ENCODE assay signal across 13 mouse cellular contexts in the genomic region with DNA sequence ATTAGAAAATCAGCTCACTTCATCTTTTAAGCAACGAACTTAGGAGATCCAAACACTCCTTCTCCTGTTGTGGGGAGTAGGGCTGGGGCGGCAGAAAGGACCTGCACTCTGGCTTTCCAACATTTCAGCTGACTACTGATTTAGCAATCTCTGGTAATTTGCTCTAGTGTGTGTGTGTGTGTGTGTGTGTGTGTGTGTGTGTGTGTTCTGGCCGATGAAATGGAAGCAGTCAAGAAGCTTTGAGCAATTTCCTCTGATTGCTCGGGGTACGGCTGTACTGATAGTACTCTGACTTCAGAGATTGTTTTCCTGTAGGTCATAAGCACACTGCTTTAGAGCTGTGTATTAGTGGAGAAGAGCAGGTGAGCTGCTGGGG. TPM values are rescaled to one million over a fixed set of nuclear protein-coding genes. Genes with fewer than 3 reads are reported as not detected.
A peak's percentile ranks its signal among the peaks of the same experiment; 100 is the strongest.
DNase-seq lines count a peak whose midpoint lies in the region; ATAC-seq and TF ChIP-seq lines count a peak whose summit lies in the region.
"Had no signal": no experiment of that assay in that cellular context is flagged by ENCODE, and none has a peak within 500 bp of the region (broad histone marks: within the 10 kb centered on the region; RNA-seq: fewer than 3 reads in every experiment).

No protein-coding gene starts in this region.

- ATAC-seq in lung, embryonic 16.5 days (ENCODE audit: low read depth) = peak; percentile 26; the same call in 1 of the 2 replicates
- ATAC-seq in heart, embryonic 13.5 days (ENCODE audit: extremely low read depth, insufficient number of reproducible peaks, low FRiP score, low TSS enrichment) = no peak

- H3K36me3 ChIP-seq in heart, adult 2 months (ENCODE audit: control insufficient read depth, insufficient read depth, low read length) = no peaks in the 10 kb centered on the region
- H3K36me3 ChIP-seq in lung, embryonic 16.5 days (ENCODE audit: control insufficient read depth, insufficient read depth, low read length) = no peaks in the 10 kb centered on the region
- H3K36me3 ChIP-seq in heart, embryonic 13.5 days = 0 out of 2 replicates have a peak, but pooled peaks cover 4% of the 10 kb centered on the region
- H3K36me3 ChIP-seq: kidney, embryonic 15.5 days; limb, embryonic 10.5 days; liver, embryonic 15.5 days had no signal

- TF ChIP-seq POLR2A in heart, adult 2 months (IDR thresholded peaks at IDR 0.05; ENCODE audit: insufficient read depth, low read depth, low read length) = no peak
- no peak for TF ChIP-seq POLR2A in lung, adult 2 months (IDR thresholded peaks at IDR 0.05; ENCODE audit: borderline replicate concordance, extremely low read depth, low read depth, low read length)

- no peak overlapping the region for H3K4me2 ChIP-seq in lung, embryonic 16.5 days (ENCODE audit: low read depth, low read length)
- no peak overlapping the region for H3K4me2 ChIP-seq in heart, embryonic 13.5 days
- H3K4me2 ChIP-seq: kidney, embryonic 15.5 days; liver, embryonic 15.5 days had no signal

- intact Hi-C loops in heart, adult 2 months (cut with DNase I) = loop anchor here (2.0 to 5.0 kb wide), 2 partner anchors 135 to 237 kb away; a partner anchor contains a TSS

- peaks cover 13% of the 10 kb centered on the region for H3K4me1 ChIP-seq in heart, adult 2 months (ENCODE audit: control insufficient read depth, insufficient read depth, low read length)
- no peaks in the 10 kb centered on the region for H3K4me1 ChIP-seq in lung, embryonic 16.5 days (replicated peaks; ENCODE audit: control insufficient read depth, insufficient read depth, low read length)
- peaks cover 4% of the 10 kb centered on the region for H3K4me1 ChIP-seq in lung, adult 2 months (ENCODE audit: control insufficient read depth, insufficient read depth, low read length)
- peaks cover 16% of the 10 kb centered on the region for H3K4me1 ChIP-seq in heart, embryonic 13.5 days
- H3K4me1 ChIP-seq: kidney, embryonic 15.5 days; limb, embryonic 10.5 days; liver, embryonic 15.5 days had no signal

- no peak for TF ChIP-seq EP300 in heart, adult 2 months (IDR thresholded peaks at IDR 0.05; ENCODE audit: insufficient read depth, low read depth, low read length)

- no peak for TF ChIP-seq CTCF in heart, adult 2 months (IDR thresholded peaks at IDR 0.05)
- TF ChIP-seq CTCF in lung, adult 2 months (IDR thresholded peaks at IDR 0.05; ENCODE audit: insufficient read depth, low read length) = no peak

- DNase-seq in heart, adult 2 months = peak in 1 of 2 experiments; percentile 45
- DNase-seq in heart, postnatal 4 days = no peak
- no peak for DNase-seq in lung, adult 2 months
- DNase-seq in lung, postnatal 36 days = peak; percentile 44
- no peak for DNase-seq in ovary, adult 18-20 months (ENCODE audit: low spot score)
- DNase-seq: adrenal gland, postnatal 25 days had no signal

- no peak overlapping the region for H3K4me3 ChIP-seq in heart, adult 2 months
- H3K4me3 ChIP-seq in lung, embryonic 16.5 days (ENCODE audit: low read length) = no peak overlapping the region
- H3K4me3 ChIP-seq in lung, adult 2 months (replicated peaks; ENCODE audit: extremely low read depth, low read depth, low read length) = no peak overlapping the region
- H3K4me3 ChIP-seq in heart, embryonic 13.5 days = no peak overlapping the region
- H3K4me3 ChIP-seq: kidney, embryonic 15.5 days; limb, embryonic 10.5 days; liver, embryonic 15.5 days had no signal

- H3K9ac ChIP-seq in heart, adult 2 months (ENCODE audit: low read depth, low read length) = no peak overlapping the region
- H3K9ac ChIP-seq in lung, embryonic 16.5 days (ENCODE audit: low read length) = no peak overlapping the region
- no peak overlapping the region for H3K9ac ChIP-seq in heart, embryonic 13.5 days
- H3K9ac ChIP-seq: kidney, embryonic 15.5 days; liver, embryonic 15.5 days had no signal

- peak overlapping the region; percentile 55 for H3K27ac ChIP-seq in heart, adult 2 months
- no peak overlapping the region for H3K27ac ChIP-seq in lung, embryonic 16.5 days (ENCODE audit: low read length)
- H3K27ac ChIP-seq in heart, embryonic 13.5 days (replicated peaks) = 0 out of 2 replicates have a peak overlapping the region, but pooled peaks have one; percentile 32
- H3K27ac ChIP-seq: kidney, embryonic 15.5 days; limb, embryonic 10.5 days; liver, embryonic 15.5 days had no signal

- H3K27me3 ChIP-seq in heart, adult 2 months (ENCODE audit: control insufficient read depth, insufficient read depth, low read length) = no peaks in the 10 kb centered on the region
- peaks cover 2% of the 10 kb centered on the region; the same call in 1 of the 2 replicates for H3K27me3 ChIP-seq in lung, embryonic 16.5 days (ENCODE audit: control insufficient read depth, insufficient read depth, low read depth, low read length)
- H3K27me3 ChIP-seq in heart, embryonic 13.5 days (replicated peaks) = peaks cover 68% of the 10 kb centered on the region
- H3K27me3 ChIP-seq: liver, embryonic 15.5 days had no signal

- no peaks in the 10 kb centered on the region for H3K9me3 ChIP-seq in lung, embryonic 16.5 days (ENCODE audit: control insufficient read depth, low read length)
- no peaks in the 10 kb centered on the region for H3K9me3 ChIP-seq in heart, embryonic 13.5 days
- H3K9me3 ChIP-seq: kidney, embryonic 15.5 days; limb, embryonic 10.5 days; liver, embryonic 15.5 days had no signal

- 28% methylated on average over 5 of the region's 5 CpGs for WGBS in heart, adult 2 months
- WGBS in lung, embryonic 16.5 days = 58% methylated on average over 5 of the region's 5 CpGs
- WGBS in lung, adult 2 months = 51% methylated on average over 5 of the region's 5 CpGs
- WGBS in heart, embryonic 13.5 days = 18% methylated on average over 5 of the region's 5 CpGs

- H3K79me2 ChIP-seq in heart, adult 2 months (replicated peaks; ENCODE audit: control insufficient read depth, insufficient read depth, low read length) = no peaks in the 10 kb centered on the region

RNA-seq across cellular contexts. Expression of a gene that starts 53.5 kb away (rescaled TPM):
- under 1 TPM; 0.23 TPM for total RNA-seq in heart, adult 2 months (2021)
- 0.14 and 0.20 TPM in 2 replicates for polyA plus RNA-seq in heart, adult 2 months (2012; rRNA removed)
- total RNA-seq in heart, postnatal 4 days (2021) = under 1 TPM; 0.14 to 0.24 TPM
- polyA plus RNA-seq in lung, embryonic 16.5 days (2015; fragmentation: Nextera tagmentation; extraction: Ambion mirVana) = 0.09 and 0.10 TPM in 2 replicates
- 0.72 and 0.92 TPM in 2 replicates for polyA plus RNA-seq in lung, adult 2 months (2012; rRNA removed)
- 0.04 and 0.10 TPM in 2 replicates for polyA plus RNA-seq in heart, embryonic 13.5 days (2015; fragmentation: Nextera tagmentation; extraction: Ambion mirVana)
- total RNA-seq: megakaryocyte-erythroid progenitor cell, adult 5-6 weeks had no signal
- polyA plus RNA-seq: liver, embryonic 15.5 days; neural tube, embryonic 11.5 days had no signal
